In the genomic region with DNA sequence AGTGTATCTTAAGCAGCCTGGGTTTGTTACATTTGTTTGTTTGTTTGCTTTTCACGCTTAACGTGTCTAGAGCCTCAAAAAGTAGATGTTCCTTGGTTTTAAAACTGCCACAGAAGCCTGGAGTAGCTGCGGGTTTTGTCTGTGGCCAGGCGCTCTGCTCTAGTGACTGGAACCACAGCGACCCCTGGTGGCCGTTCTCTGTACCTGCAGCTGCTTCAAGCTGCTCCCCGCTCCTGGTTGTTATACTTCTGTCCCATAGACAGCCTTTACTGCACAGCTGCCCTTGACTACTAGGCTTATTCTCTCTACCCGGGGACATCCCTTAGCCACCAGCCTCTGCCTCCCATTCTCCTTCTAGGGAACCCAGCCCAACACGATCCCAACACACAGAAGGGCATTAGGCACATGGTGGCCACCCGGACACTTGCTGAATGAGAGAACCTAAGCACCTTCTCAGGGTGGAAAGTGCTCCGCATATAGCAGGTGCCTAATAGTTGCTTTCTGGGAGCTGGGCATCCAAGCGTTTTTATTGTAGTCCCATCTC, we compare ENCODE assay signal across 8 mouse cellular contexts.
A peak's percentile ranks its signal among the peaks of the same experiment; 100 is the strongest.
DNase-seq lines count a peak whose midpoint lies in the region; ATAC-seq and TF ChIP-seq lines count a peak whose summit lies in the region.

No protein-coding gene starts in this region.

- no peak for TF ChIP-seq POLR2A in heart, adult 2 months (IDR thresholded peaks at IDR 0.05; ENCODE audit: insufficient read depth, low read depth, low read length)

- no peaks in the 10 kb centered on the region for H3K79me2 ChIP-seq in heart, adult 2 months (replicated peaks; ENCODE audit: control insufficient read depth, insufficient read depth, low read length)

- peaks cover 15% of the 10 kb centered on the region for H3K4me1 ChIP-seq in heart, adult 2 months (ENCODE audit: control insufficient read depth, insufficient read depth, low read length)
- H3K4me1 ChIP-seq in heart, embryonic 12.5 days (replicated peaks): peaks cover 53% of the 10 kb centered on the region
- H3K4me1 ChIP-seq in midbrain, embryonic 14.5 days (ENCODE audit: control insufficient read depth, insufficient read depth, low read length): peaks cover 12% of the 10 kb centered on the region

- no peak overlapping the region for H3K4me2 ChIP-seq in heart, embryonic 12.5 days
- H3K4me2 ChIP-seq in midbrain, embryonic 14.5 days (ENCODE audit: low read length): no peak overlapping the region

- no peak for ATAC-seq in heart, embryonic 12.5 days (ENCODE audit: insufficient number of reproducible peaks, low FRiP score)
- ATAC-seq in hematopoietic stem cell, adult 5-6 weeks (replicated peaks in 1 of 2; ENCODE audit: insufficient read depth in 1 of 2, low FRiP score in 2 of 2, low TSS enrichment in 1 of 2, low read depth in 1 of 2, poor library complexity in 2 of 2, severe bottlenecking in 2 of 2): peak; percentile 46 to 53; a peak in 2 of 4 replicates
- ATAC-seq in midbrain, embryonic 14.5 days (ENCODE audit: low FRiP score, low TSS enrichment): no peak

- no peaks in the 10 kb centered on the region for H3K9me3 ChIP-seq in heart, embryonic 12.5 days (replicated peaks)
- no peaks in the 10 kb centered on the region for H3K9me3 ChIP-seq in midbrain, embryonic 14.5 days (ENCODE audit: control insufficient read depth, low read length)

- H3K36me3 ChIP-seq in heart, adult 2 months (ENCODE audit: control insufficient read depth, insufficient read depth, low read length): no peaks in the 10 kb centered on the region
- H3K36me3 ChIP-seq in heart, embryonic 12.5 days: no peaks in the 10 kb centered on the region
- no peaks in the 10 kb centered on the region for H3K36me3 ChIP-seq in midbrain, embryonic 14.5 days (ENCODE audit: control insufficient read depth, insufficient read depth, low read length)
- H3K36me3 ChIP-seq in splenic B cell, adult 2 months (ENCODE audit: control insufficient read depth, insufficient read depth, low read length, poor library complexity, severe bottlenecking): no peaks in the 10 kb centered on the region

- H3K27ac ChIP-seq in heart, adult 2 months: no peak overlapping the region
- H3K27ac ChIP-seq in heart, embryonic 12.5 days (ENCODE audit: poor library complexity, severe bottlenecking): no peak overlapping the region
- no peak overlapping the region for H3K27ac ChIP-seq in midbrain, embryonic 14.5 days (replicated peaks; ENCODE audit: low read depth, low read length)

- H3K4me3 ChIP-seq in heart, adult 2 months: no peak overlapping the region
- H3K4me3 ChIP-seq in heart, embryonic 12.5 days: no peak overlapping the region
- no peak overlapping the region for H3K4me3 ChIP-seq in midbrain, embryonic 14.5 days (replicated peaks; ENCODE audit: low read depth, low read length)

- no peaks in the 10 kb centered on the region for H3K27me3 ChIP-seq in heart, adult 2 months (ENCODE audit: control insufficient read depth, insufficient read depth, low read length)
- no peaks in the 10 kb centered on the region for H3K27me3 ChIP-seq in heart, embryonic 12.5 days (replicated peaks)
- no peaks in the 10 kb centered on the region for H3K27me3 ChIP-seq in midbrain, embryonic 14.5 days (ENCODE audit: control insufficient read depth, insufficient read depth, low read length)
- H3K27me3 ChIP-seq in splenic B cell, adult 2 months (ENCODE audit: control insufficient read depth, insufficient read depth, low read length, poor library complexity, severe bottlenecking): no peaks in the 10 kb centered on the region

- peak; percentile 98 for TF ChIP-seq CTCF in heart, adult 2 months (IDR thresholded peaks at IDR 0.05)

- peak; percentile 43; the same call in 1 of the 2 replicates for TF ChIP-seq EP300 in heart, adult 2 months (IDR thresholded peaks at IDR 0.05; ENCODE audit: insufficient read depth, low read depth, low read length)

- H3K9ac ChIP-seq in heart, adult 2 months (ENCODE audit: low read depth, low read length): no peak overlapping the region
- no peak overlapping the region for H3K9ac ChIP-seq in heart, embryonic 12.5 days
- H3K9ac ChIP-seq in midbrain, embryonic 14.5 days (replicated peaks; ENCODE audit: low read length): no peak overlapping the region

- intact Hi-C loops in heart, adult 2 months (cut with DNase I): loop anchor here (1.0 to 5.0 kb wide), 3 partner anchors 72 to 370 kb away; partner anchors contain the start of gene Scarb1
- intact Hi-C loops in left cerebral cortex, postnatal 10 days (cut with DNase I): loop anchor here (2.0 kb wide), 1 partner anchor 370 kb away; no protein-coding TSS in a partner anchor

- WGBS in heart, adult 2 months: 13% methylated on average over 12 of the region's 12 CpGs
- 16% methylated on average over 12 of the region's 12 CpGs for WGBS in heart, embryonic 12.5 days
- 18% methylated on average over 12 of the region's 12 CpGs for WGBS in midbrain, embryonic 14.5 days

- DNase-seq in heart, adult 2 months: peak; percentile 60 to 75
- DNase-seq in adrenal gland, postnatal 10 days: peak; percentile 82
- DNase-seq in embryo, embryonic 11.5 days (ENCODE audit: low read depth, low spot score): peak; percentile 74
- DNase-seq in left cerebral cortex, postnatal 10 days (ENCODE audit: extremely low spot score in 1 of 2, low spot score in 2 of 2): peak; percentile 59 to 77
- peak; percentile 93 for DNase-seq in midbrain, embryonic 14.5 days
- DNase-seq in splenic B cell, adult 2 months (ENCODE audit: low read depth, low spot score): peak; percentile 86

Comparison
In these comparisons a context has a peak if more than half of its experiments do, and no peak if none do; other contexts are left out.
1. ATAC-seq: peak in hematopoietic stem cell, adult 5-6 weeks (2 of 2); none in heart, embryonic 12.5 days (single experiment) and midbrain, embryonic 14.5 days (single experiment).
2. Peak in every context shown above with its lines, with median percentiles within 50 percentile points of each other: DNase-seq.